In the genomic region with DNA sequence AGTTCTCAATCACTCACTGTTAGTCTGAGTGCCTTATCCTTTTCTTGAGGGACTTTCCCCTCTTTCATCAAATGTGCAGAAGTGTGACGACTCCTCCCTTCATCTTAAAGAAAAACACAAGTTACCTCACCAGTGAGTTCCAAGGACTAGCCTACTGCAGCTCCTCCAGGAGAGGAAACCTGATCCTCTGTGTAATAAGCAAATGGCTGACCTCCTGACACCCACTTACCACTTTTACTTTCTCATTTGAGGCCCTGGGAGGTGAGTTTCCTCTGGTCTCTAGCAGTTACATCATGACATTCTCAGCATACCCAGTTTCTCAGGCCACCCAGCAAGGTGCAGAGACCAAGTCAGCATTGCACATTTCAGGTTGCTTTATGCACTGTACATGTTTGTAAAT, we compare ENCODE assay signal across 18 mouse cellular contexts.
DNase-seq lines count a peak whose midpoint lies in the region; ATAC-seq and TF ChIP-seq lines count a peak whose summit lies in the region.
"Had no signal": no experiment of that assay in that cellular context is flagged by ENCODE, and none has a peak within 500 bp of the region (broad histone marks: within the 10 kb centered on the region; RNA-seq: fewer than 3 reads in every experiment).

No protein-coding gene starts in this region.

- H3K27ac ChIP-seq in kidney, embryonic 14.5 days (ENCODE audit: low read depth, low read length): no peak overlapping the region
- no peak overlapping the region for H3K27ac ChIP-seq in kidney, adult 2 months (ENCODE audit: insufficient read depth, low read depth, low read length)
- no peak overlapping the region for H3K27ac ChIP-seq in neural tube, embryonic 11.5 days (ENCODE audit: low read depth, low read length)
- no peak overlapping the region for H3K27ac ChIP-seq in neural tube, embryonic 15.5 days (replicated peaks)
- no peak overlapping the region for H3K27ac ChIP-seq in limb, embryonic 10.5 days
- H3K27ac ChIP-seq: forebrain, embryonic 13.5 days; gastrocnemius, adult 2 months; heart, adult 2 months; liver, embryonic 14.5 days had no signal

- no peak overlapping the region for H3K9ac ChIP-seq in kidney, embryonic 14.5 days (ENCODE audit: low read depth, low read length)
- H3K9ac ChIP-seq in neural tube, embryonic 11.5 days (ENCODE audit: low read length): no peak overlapping the region
- H3K9ac ChIP-seq in neural tube, embryonic 15.5 days (replicated peaks): no peak overlapping the region
- H3K9ac ChIP-seq: forebrain, embryonic 13.5 days; liver, embryonic 14.5 days had no signal

- no peaks in the 10 kb centered on the region for H3K9me3 ChIP-seq in kidney, embryonic 14.5 days (ENCODE audit: control insufficient read depth, low read length)
- no peaks in the 10 kb centered on the region for H3K9me3 ChIP-seq in neural tube, embryonic 11.5 days (ENCODE audit: control insufficient read depth, low read length)
- H3K9me3 ChIP-seq in neural tube, embryonic 15.5 days (replicated peaks): no peaks in the 10 kb centered on the region
- no peaks in the 10 kb centered on the region for H3K9me3 ChIP-seq in limb, embryonic 10.5 days (replicated peaks)
- H3K9me3 ChIP-seq: forebrain, embryonic 13.5 days had no signal

- H3K36me3 ChIP-seq in kidney, embryonic 14.5 days (ENCODE audit: control insufficient read depth, insufficient read depth, low read length): no peaks in the 10 kb centered on the region
- H3K36me3 ChIP-seq in kidney, adult 2 months (ENCODE audit: control insufficient read depth, insufficient read depth, low read length): no peaks in the 10 kb centered on the region
- H3K36me3 ChIP-seq in neural tube, embryonic 11.5 days (ENCODE audit: control insufficient read depth, insufficient read depth, low read length): no peaks in the 10 kb centered on the region
- H3K36me3 ChIP-seq in neural tube, embryonic 15.5 days: no peaks in the 10 kb centered on the region
- no peaks in the 10 kb centered on the region for H3K36me3 ChIP-seq in limb, embryonic 10.5 days
- H3K36me3 ChIP-seq: G1E had no signal

- peak; percentile 95 for ATAC-seq in kidney, embryonic 14.5 days (ENCODE audit: low FRiP score, low TSS enrichment)
- ATAC-seq in neural tube, embryonic 11.5 days (ENCODE audit: insufficient read depth, low FRiP score, low TSS enrichment): no peak
- ATAC-seq in neural tube, embryonic 15.5 days (ENCODE audit: low FRiP score): no peak
- ATAC-seq: forebrain, embryonic 13.5 days; inflammation-experienced regulatory T-cells, adult 6 months had no signal

- DNase-seq in kidney, adult 2 months: no peak
- peak; percentile 20 for DNase-seq in neural tube, embryonic 11.5 days (ENCODE audit: low spot score)
- DNase-seq in limb, embryonic 10.5 days (ENCODE audit: low spot score): peak; percentile 40
- no peak for DNase-seq in urinary bladder, postnatal 36 days (ENCODE audit: low spot score in 2 of 2)
- no peak for DNase-seq in T-cell, adult 2 months (ENCODE audit: low spot score)
- no peak for DNase-seq in spleen, postnatal 36 days (ENCODE audit: low spot score in 2 of 2)
- DNase-seq: adrenal gland, postnatal 25 days; B cell, adult 2 months; cerebellum, adult 9-11 months; gastrocnemius, adult 2 months; heart, adult 2 months; thymus, postnatal 25 days had no signal

- H3K4me1 ChIP-seq in kidney, embryonic 14.5 days (ENCODE audit: control insufficient read depth, insufficient read depth, low read length): 0 out of 2 replicates have a peak, but pooled peaks cover 9% of the 10 kb centered on the region
- no peaks in the 10 kb centered on the region for H3K4me1 ChIP-seq in kidney, adult 2 months (ENCODE audit: control insufficient read depth, insufficient read depth, low read length)
- no peaks in the 10 kb centered on the region for H3K4me1 ChIP-seq in neural tube, embryonic 11.5 days (ENCODE audit: control insufficient read depth, insufficient read depth, low read length)
- H3K4me1 ChIP-seq in neural tube, embryonic 15.5 days: no peaks in the 10 kb centered on the region
- H3K4me1 ChIP-seq in limb, embryonic 10.5 days: peaks cover 28% of the 10 kb centered on the region
- H3K4me1 ChIP-seq: forebrain, embryonic 13.5 days had no signal

- H3K27me3 ChIP-seq in kidney, embryonic 14.5 days (ENCODE audit: control insufficient read depth, insufficient read depth, low read length): no peaks in the 10 kb centered on the region; the same call in 1 of the 2 replicates
- H3K27me3 ChIP-seq in kidney, adult 2 months (replicated peaks; ENCODE audit: control insufficient read depth, insufficient read depth, low read length): no peaks in the 10 kb centered on the region
- H3K27me3 ChIP-seq in neural tube, embryonic 11.5 days (ENCODE audit: control insufficient read depth, insufficient read depth, low read length): no peaks in the 10 kb centered on the region
- H3K27me3 ChIP-seq in neural tube, embryonic 15.5 days (replicated peaks): no peaks in the 10 kb centered on the region
- H3K27me3 ChIP-seq in limb, embryonic 10.5 days (ENCODE audit: low read depth, poor library complexity, severe bottlenecking): peaks cover 23% of the 10 kb centered on the region
- H3K27me3 ChIP-seq: forebrain, embryonic 13.5 days had no signal

- no peak for TF ChIP-seq POLR2A in kidney, adult 2 months (IDR thresholded peaks at IDR 0.05; ENCODE audit: low read depth, low read length)

- WGBS in kidney, embryonic 14.5 days: 0% methylated on average over 1 of the region's 1 CpGs
- 13% methylated on average over 1 of the region's 1 CpGs for WGBS in kidney, adult 2 months
- 20% methylated on average over 1 of the region's 1 CpGs for WGBS in neural tube, embryonic 11.5 days
- 33% methylated on average over 1 of the region's 1 CpGs for WGBS in neural tube, embryonic 15.5 days
- WGBS in limb, embryonic 10.5 days: 0% methylated on average over 1 of the region's 1 CpGs

- H3K4me3 ChIP-seq in kidney, embryonic 14.5 days (ENCODE audit: low read length): no peak overlapping the region
- no peak overlapping the region for H3K4me3 ChIP-seq in kidney, adult 2 months (ENCODE audit: insufficient read depth, low read depth, low read length)
- no peak overlapping the region for H3K4me3 ChIP-seq in neural tube, embryonic 11.5 days (ENCODE audit: low read depth, low read length)
- no peak overlapping the region for H3K4me3 ChIP-seq in neural tube, embryonic 15.5 days (replicated peaks)
- H3K4me3 ChIP-seq in limb, embryonic 10.5 days: no peak overlapping the region
- H3K4me3 ChIP-seq: forebrain, embryonic 13.5 days; gastrocnemius, adult 2 months; heart, adult 2 months had no signal

- H3K4me2 ChIP-seq in kidney, embryonic 14.5 days (replicated peaks; ENCODE audit: low read depth, low read length): no peak overlapping the region
- no peak overlapping the region for H3K4me2 ChIP-seq in neural tube, embryonic 11.5 days (ENCODE audit: low read depth)
- H3K4me2 ChIP-seq in neural tube, embryonic 15.5 days: no peak overlapping the region
- H3K4me2 ChIP-seq: forebrain, embryonic 13.5 days had no signal

- no peak for TF ChIP-seq CTCF in kidney, adult 2 months (conservative IDR thresholded peaks at IDR 0.05; ENCODE audit: insufficient read depth, insufficient read length, low read depth, low read length)

Comparison
In these comparisons a context has a peak if more than half of its experiments do, and no peak if none do; other contexts are left out.
1. DNase-seq: peak in neural tube, embryonic 11.5 days (single experiment) and limb, embryonic 10.5 days (single experiment); none in kidney, adult 2 months (single experiment), urinary bladder, postnatal 36 days (0 of 2), T-cell, adult 2 months (single experiment) and spleen, postnatal 36 days (0 of 2).